11 mouse cellular contexts compared by ENCODE assay signal in the genomic region with DNA sequence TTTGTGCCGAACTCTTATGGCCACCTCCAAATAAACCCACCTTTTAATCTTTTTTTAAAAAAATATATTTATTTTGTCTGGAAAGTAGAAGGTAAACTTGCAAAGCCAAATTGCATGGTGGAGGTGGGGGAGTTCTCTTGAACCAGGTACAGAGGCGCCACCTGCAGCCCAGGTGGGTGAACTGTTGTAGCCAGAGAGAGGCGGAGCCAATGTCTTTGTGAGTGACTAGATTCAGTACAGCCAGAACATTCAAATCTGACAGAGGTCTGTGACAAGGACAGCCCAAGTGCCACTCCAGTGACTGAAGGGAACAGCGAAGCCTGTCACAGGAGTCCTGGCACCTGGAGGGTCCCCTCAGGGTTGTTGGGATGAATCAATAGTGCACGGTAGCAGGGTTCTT.
DNase-seq lines count a peak whose midpoint lies in the region; ATAC-seq and TF ChIP-seq lines count a peak whose summit lies in the region.
"Had no signal": no experiment of that assay in that cellular context is flagged by ENCODE, and none has a peak within 500 bp of the region (broad histone marks: within the 10 kb centered on the region; RNA-seq: fewer than 3 reads in every experiment).

No protein-coding gene starts in this region.

- no peaks in the 10 kb centered on the region for H3K4me1 ChIP-seq in forebrain, embryonic 11.5 days (replicated peaks; ENCODE audit: control insufficient read depth, insufficient read depth, low read length)
- no peaks in the 10 kb centered on the region for H3K4me1 ChIP-seq in forebrain, embryonic 16.5 days (replicated peaks; ENCODE audit: control insufficient read depth, insufficient read depth, low read length)
- no peaks in the 10 kb centered on the region for H3K4me1 ChIP-seq in testis, adult 2 months (ENCODE audit: control insufficient read depth, insufficient read depth, low read length)
- H3K4me1 ChIP-seq in embryonic facial prominence, embryonic 10.5 days, result 0 out of 2 replicates have a peak, but pooled peaks cover 6% of the 10 kb centered on the region
- H3K4me1 ChIP-seq in small intestine, adult 2 months (ENCODE audit: control insufficient read depth, insufficient read depth, insufficient read length, low read length), result no peaks in the 10 kb centered on the region
- H3K4me1 ChIP-seq: heart, embryonic 13.5 days had no signal

- H3K36me3 ChIP-seq in forebrain, embryonic 11.5 days (ENCODE audit: control insufficient read depth, insufficient read depth, low read length), result no peaks in the 10 kb centered on the region
- H3K36me3 ChIP-seq in forebrain, embryonic 16.5 days (ENCODE audit: control insufficient read depth, insufficient read depth), result no peaks in the 10 kb centered on the region
- no peaks in the 10 kb centered on the region for H3K36me3 ChIP-seq in testis, adult 2 months (ENCODE audit: control insufficient read depth, insufficient read depth, low read length)
- no peaks in the 10 kb centered on the region for H3K36me3 ChIP-seq in embryonic facial prominence, embryonic 10.5 days (replicated peaks)
- H3K36me3 ChIP-seq in small intestine, adult 2 months (ENCODE audit: control insufficient read depth, insufficient read depth, low read length), result peaks cover 12% of the 10 kb centered on the region
- H3K36me3 ChIP-seq: G1E; heart, embryonic 13.5 days had no signal

- no peak overlapping the region for H3K27ac ChIP-seq in forebrain, embryonic 11.5 days (ENCODE audit: low read depth, low read length)
- H3K27ac ChIP-seq in forebrain, embryonic 16.5 days (ENCODE audit: low read length), result no peak overlapping the region
- no peak overlapping the region for H3K27ac ChIP-seq in testis, adult 2 months (ENCODE audit: control insufficient read depth, insufficient read depth, low read depth, low read length)
- H3K27ac ChIP-seq in embryonic facial prominence, embryonic 10.5 days (replicated peaks), result no peak overlapping the region
- no peak overlapping the region for H3K27ac ChIP-seq in small intestine, adult 2 months (ENCODE audit: insufficient read depth, low read depth, low read length)
- H3K27ac ChIP-seq: heart, embryonic 13.5 days had no signal

- DNase-seq in forebrain, embryonic 11.5 days (ENCODE audit: low spot score), result no peak
- DNase-seq in testis, postnatal 14 days (ENCODE audit: low spot score), result no peak
- peak; percentile 48 for DNase-seq in embryonic facial prominence, embryonic 10.5 days (ENCODE audit: low spot score)
- DNase-seq in kidney, postnatal 36 days, result peak; percentile 79 to 88

- no peak for TF ChIP-seq POLR2A in testis, adult 2 months (IDR thresholded peaks at IDR 0.05; ENCODE audit: control insufficient read depth, low read depth, low read length)
- no peak for TF ChIP-seq POLR2A in small intestine, adult 2 months (IDR thresholded peaks at IDR 0.05; ENCODE audit: low read depth, low read length)

- WGBS in forebrain, embryonic 11.5 days, result 60% methylated on average over 5 of the region's 5 CpGs
- 66% methylated on average over 5 of the region's 5 CpGs for WGBS in forebrain, embryonic 16.5 days
- 62% methylated on average over 5 of the region's 5 CpGs for WGBS in embryonic facial prominence, embryonic 10.5 days
- WGBS in small intestine, adult 2 months, result 61% methylated on average over 5 of the region's 5 CpGs

- peak; percentile 43; the same call in 1 of the 2 replicates for TF ChIP-seq CTCF in testis, adult 2 months (IDR thresholded peaks at IDR 0.05; ENCODE audit: control insufficient read depth, insufficient read depth, insufficient replicate concordance, low read depth, low read length)
- TF ChIP-seq CTCF in small intestine, adult 2 months (IDR thresholded peaks at IDR 0.05; ENCODE audit: extremely low read depth, insufficient read length, insufficient replicate concordance, low read depth, low read length), result peak; percentile 84; the same call in 1 of the 2 replicates

- ATAC-seq in forebrain, embryonic 11.5 days (replicated peaks; ENCODE audit: low FRiP score), result peak; percentile 30; the same call in 1 of the 2 replicates
- ATAC-seq in forebrain, embryonic 16.5 days, result no peak
- ATAC-seq in erythroblast, adult 5-6 weeks (replicated peaks; ENCODE audit: low FRiP score, poor library complexity, severe bottlenecking), result no peak

- H3K9me3 ChIP-seq in forebrain, embryonic 11.5 days (ENCODE audit: control insufficient read depth, low read length), result no peaks in the 10 kb centered on the region
- H3K9me3 ChIP-seq in forebrain, embryonic 16.5 days (ENCODE audit: control insufficient read depth, low read length), result no peaks in the 10 kb centered on the region
- no peaks in the 10 kb centered on the region for H3K9me3 ChIP-seq in embryonic facial prominence, embryonic 10.5 days
- H3K9me3 ChIP-seq: G1E; heart, embryonic 13.5 days had no signal

- H3K4me2 ChIP-seq in forebrain, embryonic 11.5 days (ENCODE audit: low read depth, low read length, severe bottlenecking), result no peak overlapping the region
- H3K4me2 ChIP-seq in forebrain, embryonic 16.5 days (ENCODE audit: low read length), result no peak overlapping the region
- H3K4me2 ChIP-seq: heart, embryonic 13.5 days had no signal

- H3K9ac ChIP-seq in forebrain, embryonic 11.5 days (ENCODE audit: low read length), result no peak overlapping the region
- H3K9ac ChIP-seq in forebrain, embryonic 16.5 days (replicated peaks; ENCODE audit: low read depth, low read length), result no peak overlapping the region
- H3K9ac ChIP-seq: heart, embryonic 13.5 days had no signal

- no peaks in the 10 kb centered on the region for H3K27me3 ChIP-seq in forebrain, embryonic 11.5 days (ENCODE audit: control insufficient read depth, insufficient read depth, low read length)
- no peaks in the 10 kb centered on the region for H3K27me3 ChIP-seq in forebrain, embryonic 16.5 days (replicated peaks; ENCODE audit: control insufficient read depth, insufficient read depth, low read length)
- H3K27me3 ChIP-seq in testis, adult 2 months (ENCODE audit: control insufficient read depth, insufficient read depth, low read length), result no peaks in the 10 kb centered on the region
- H3K27me3 ChIP-seq in embryonic facial prominence, embryonic 10.5 days (replicated peaks; ENCODE audit: low read depth, poor library complexity, severe bottlenecking), result no peaks in the 10 kb centered on the region
- no peaks in the 10 kb centered on the region for H3K27me3 ChIP-seq in small intestine, adult 2 months (ENCODE audit: control insufficient read depth, insufficient read depth, low read length)

- H3K4me3 ChIP-seq in forebrain, embryonic 11.5 days (ENCODE audit: low read depth, low read length), result no peak overlapping the region
- H3K4me3 ChIP-seq in forebrain, embryonic 16.5 days (replicated peaks; ENCODE audit: low read length), result no peak overlapping the region
- H3K4me3 ChIP-seq in testis, adult 2 months (ENCODE audit: control insufficient read depth, low read depth, low read length), result no peak overlapping the region
- H3K4me3 ChIP-seq in embryonic facial prominence, embryonic 10.5 days, result no peak overlapping the region
- no peak overlapping the region for H3K4me3 ChIP-seq in small intestine, adult 2 months (ENCODE audit: low read depth, low read length)
- H3K4me3 ChIP-seq: heart, embryonic 13.5 days; myocyte had no signal

Comparison
In these comparisons a context has a peak if more than half of its experiments do, and no peak if none do; other contexts are left out.
1. DNase-seq: peak in embryonic facial prominence, embryonic 10.5 days (single experiment) and kidney, postnatal 36 days (2 of 2); none in forebrain, embryonic 11.5 days (single experiment) and testis, postnatal 14 days (single experiment).